Mouse (Mus musculus): ENCODE measurements around the gene Cnppd1. TPM values are rescaled to one million over a fixed set of nuclear protein-coding genes. Genes with fewer than 3 reads are reported as not detected.

The Cnppd1 gene
- polyA plus RNA-seq, 1 experiment: 23.9 TPM

DNA sequence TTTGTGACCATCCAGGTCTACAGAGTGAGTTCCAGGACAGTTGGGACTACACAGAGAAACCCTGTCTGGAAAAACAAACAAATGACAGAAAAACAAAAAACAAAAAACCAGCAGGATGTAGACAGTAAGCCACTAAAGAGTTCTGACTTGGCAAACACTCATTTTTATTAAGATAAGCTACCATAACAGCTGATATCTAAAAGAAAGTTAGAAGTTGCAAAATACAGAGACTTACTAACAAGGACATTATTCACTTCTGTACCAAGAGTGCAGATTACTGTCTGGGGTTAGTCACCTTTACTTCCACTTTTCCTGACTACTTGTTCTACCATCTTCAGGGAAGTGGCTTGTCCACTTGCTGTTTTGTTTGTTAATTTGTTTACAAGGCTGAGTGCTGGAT is 16.5 kb upstream of the Cnppd1 start:
- Histone ChIP-seq H3K36me3 (ENCODE audit: control insufficient read depth, insufficient read depth, low read length, poor library complexity, severe bottlenecking) (no peaks in the 10 kb centered on the region), H3K9ac (ENCODE audit: low read depth, poor library complexity, severe bottlenecking) (no peak overlapping the region), H3K27me3 (ENCODE audit: control insufficient read depth, insufficient read depth, low read length, poor library complexity, severe bottlenecking) (no peaks in the 10 kb centered on the region), H3K9me3 (replicated peaks; ENCODE audit: control insufficient read depth, insufficient read depth, low read length, poor library complexity, severe bottlenecking) (no peaks in the 10 kb centered on the region), H3K4me3 (ENCODE audit: low read depth, low read length) (no peak overlapping the region), H3K4me1 (ENCODE audit: control insufficient read depth, insufficient read depth, low read length) (no peaks in the 10 kb centered on the region), H3K27ac (ENCODE audit: insufficient read depth, low read length) (no peak overlapping the region)
- no peak for TF ChIP-seq CTCF (IDR thresholded peaks at IDR 0.05; ENCODE audit: low read depth, low read length)
- no peak for TF ChIP-seq EP300 (IDR thresholded peaks at IDR 0.05; ENCODE audit: insufficient read depth, low read depth, low read length)
- TF ChIP-seq POLR2A (IDR thresholded peaks at IDR 0.05; ENCODE audit: insufficient read depth, low read length): no peak

GRCm38 (mm10) chr1:75155837-75156236 is 13.3 kb upstream of the Cnppd1 start:
- Histone ChIP-seq H3K36me3 (ENCODE audit: control insufficient read depth, insufficient read depth, low read length, poor library complexity, severe bottlenecking) (no peaks in the 10 kb centered on the region), H3K4me3 (ENCODE audit: low read depth, low read length) (no peak overlapping the region), H3K9me3 (replicated peaks; ENCODE audit: control insufficient read depth, insufficient read depth, low read length, poor library complexity, severe bottlenecking) (no peaks in the 10 kb centered on the region), H3K27me3 (ENCODE audit: control insufficient read depth, insufficient read depth, low read length, poor library complexity, severe bottlenecking) (no peaks in the 10 kb centered on the region), H3K4me1 (ENCODE audit: control insufficient read depth, insufficient read depth, low read length) (no peaks in the 10 kb centered on the region), H3K27ac (ENCODE audit: insufficient read depth, low read length) (no peak overlapping the region), H3K9ac (ENCODE audit: low read depth, poor library complexity, severe bottlenecking) (no peak overlapping the region)
- TF ChIP-seq EP300 (IDR thresholded peaks at IDR 0.05; ENCODE audit: insufficient read depth, low read depth, low read length) (no peak), CTCF (IDR thresholded peaks at IDR 0.05; ENCODE audit: low read depth, low read length) (no peak), POLR2A (IDR thresholded peaks at IDR 0.05; ENCODE audit: insufficient read depth, low read length) (no peak)

DNA sequence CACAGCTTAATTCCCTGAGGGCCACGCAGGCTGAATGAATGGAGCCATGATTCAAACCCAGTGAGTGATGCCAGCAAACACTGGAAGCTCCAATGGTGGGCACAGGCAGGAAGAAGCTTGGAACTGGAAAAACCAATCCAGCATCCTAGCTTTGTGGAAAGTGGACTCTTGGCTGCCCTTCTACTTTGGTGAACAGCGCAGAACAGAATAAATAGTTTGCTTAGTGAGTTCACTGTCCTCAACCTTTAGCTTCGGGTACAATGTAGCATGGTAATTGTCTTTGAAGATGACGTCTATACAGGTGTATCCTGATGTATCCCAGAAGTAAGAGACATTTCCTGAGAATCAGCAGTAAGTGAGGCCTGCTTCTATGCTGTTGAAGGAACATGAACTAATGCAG is 6.2 kb upstream of the Cnppd1 start:
- no peaks in the 10 kb centered on the region for H3K27me3 ChIP-seq (ENCODE audit: control insufficient read depth, insufficient read depth, low read length, poor library complexity, severe bottlenecking)
- no peaks in the 10 kb centered on the region for H3K9me3 ChIP-seq (replicated peaks; ENCODE audit: control insufficient read depth, insufficient read depth, low read length, poor library complexity, severe bottlenecking)
- no peak overlapping the region for H3K4me3 ChIP-seq (ENCODE audit: low read depth, low read length)
- H3K4me1 ChIP-seq (ENCODE audit: control insufficient read depth, insufficient read depth, low read length): no peaks in the 10 kb centered on the region
- H3K27ac ChIP-seq (ENCODE audit: insufficient read depth, low read length): no peak overlapping the region
- no peak overlapping the region for H3K9ac ChIP-seq (ENCODE audit: low read depth, poor library complexity, severe bottlenecking)
- 0 out of 2 replicates have a peak, but pooled peaks cover 4% of the 10 kb centered on the region for H3K36me3 ChIP-seq (ENCODE audit: control insufficient read depth, insufficient read depth, low read length, poor library complexity, severe bottlenecking)
- TF ChIP-seq CTCF (IDR thresholded peaks at IDR 0.05; ENCODE audit: low read depth, low read length) (no peak), POLR2A (IDR thresholded peaks at IDR 0.05; ENCODE audit: insufficient read depth, low read length) (no peak)

- Histone ChIP-seq H3K27ac (ENCODE audit: insufficient read depth, low read length) (no peak overlapping the region), H3K36me3 (ENCODE audit: control insufficient read depth, insufficient read depth, low read length, poor library complexity, severe bottlenecking) (0 out of 2 replicates have a peak, but pooled peaks cover 4% of the 10 kb centered on the region), H3K27me3 (ENCODE audit: control insufficient read depth, insufficient read depth, low read length, poor library complexity, severe bottlenecking) (no peaks in the 10 kb centered on the region), H3K9me3 (replicated peaks; ENCODE audit: control insufficient read depth, insufficient read depth, low read length, poor library complexity, severe bottlenecking) (no peaks in the 10 kb centered on the region), H3K9ac (ENCODE audit: low read depth, poor library complexity, severe bottlenecking) (no peak overlapping the region), H3K4me3 (ENCODE audit: low read depth, low read length) (no peak overlapping the region), H3K4me1 (ENCODE audit: control insufficient read depth, insufficient read depth, low read length) (no peaks in the 10 kb centered on the region)
- no peak for TF ChIP-seq CTCF (IDR thresholded peaks at IDR 0.05; ENCODE audit: low read depth, low read length)
Measured at GRCm38 (mm10) chr1:75147411-75148135, 5.1 kb upstream of the Cnppd1 start.

DNA sequence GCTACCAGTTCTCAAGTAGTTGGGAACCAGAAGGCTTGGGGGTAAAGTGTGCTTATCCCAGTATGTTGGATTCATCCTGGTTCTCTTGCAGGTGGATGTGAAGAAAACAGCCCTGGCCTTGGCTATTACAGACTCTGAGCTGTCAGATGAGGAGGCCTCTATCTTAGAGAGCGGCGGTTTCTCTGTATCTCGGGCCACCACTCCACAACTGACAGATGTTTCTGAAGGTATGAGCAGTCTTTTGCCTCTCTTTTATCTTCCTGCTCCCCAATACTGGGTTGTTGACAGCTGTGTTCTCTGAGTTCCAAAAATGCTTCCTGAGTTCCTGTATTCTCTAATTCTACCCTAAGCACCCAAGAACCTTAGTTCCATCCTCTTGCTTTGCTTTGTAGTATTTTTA is 3.1 kb upstream of the Cnppd1 start:
- Histone ChIP-seq H3K9ac (ENCODE audit: low read depth, poor library complexity, severe bottlenecking) (no peak overlapping the region), H3K36me3 (ENCODE audit: control insufficient read depth, insufficient read depth, low read length, poor library complexity, severe bottlenecking) (0 out of 2 replicates have a peak, but pooled peaks cover 4% of the 10 kb centered on the region), H3K27me3 (ENCODE audit: control insufficient read depth, insufficient read depth, low read length, poor library complexity, severe bottlenecking) (no peaks in the 10 kb centered on the region), H3K9me3 (replicated peaks; ENCODE audit: control insufficient read depth, insufficient read depth, low read length, poor library complexity, severe bottlenecking) (no peaks in the 10 kb centered on the region), H3K27ac (ENCODE audit: insufficient read depth, low read length) (no peak overlapping the region), H3K4me3 (ENCODE audit: low read depth, low read length) (no peak overlapping the region), H3K4me1 (ENCODE audit: control insufficient read depth, insufficient read depth, low read length) (no peaks in the 10 kb centered on the region)
- TF ChIP-seq POLR2A (IDR thresholded peaks at IDR 0.05; ENCODE audit: insufficient read depth, low read length): no peak
- TF ChIP-seq CTCF (IDR thresholded peaks at IDR 0.05; ENCODE audit: low read depth, low read length): no peak
- no peak for TF ChIP-seq EP300 (IDR thresholded peaks at IDR 0.05; ENCODE audit: insufficient read depth, low read depth, low read length)

DNA sequence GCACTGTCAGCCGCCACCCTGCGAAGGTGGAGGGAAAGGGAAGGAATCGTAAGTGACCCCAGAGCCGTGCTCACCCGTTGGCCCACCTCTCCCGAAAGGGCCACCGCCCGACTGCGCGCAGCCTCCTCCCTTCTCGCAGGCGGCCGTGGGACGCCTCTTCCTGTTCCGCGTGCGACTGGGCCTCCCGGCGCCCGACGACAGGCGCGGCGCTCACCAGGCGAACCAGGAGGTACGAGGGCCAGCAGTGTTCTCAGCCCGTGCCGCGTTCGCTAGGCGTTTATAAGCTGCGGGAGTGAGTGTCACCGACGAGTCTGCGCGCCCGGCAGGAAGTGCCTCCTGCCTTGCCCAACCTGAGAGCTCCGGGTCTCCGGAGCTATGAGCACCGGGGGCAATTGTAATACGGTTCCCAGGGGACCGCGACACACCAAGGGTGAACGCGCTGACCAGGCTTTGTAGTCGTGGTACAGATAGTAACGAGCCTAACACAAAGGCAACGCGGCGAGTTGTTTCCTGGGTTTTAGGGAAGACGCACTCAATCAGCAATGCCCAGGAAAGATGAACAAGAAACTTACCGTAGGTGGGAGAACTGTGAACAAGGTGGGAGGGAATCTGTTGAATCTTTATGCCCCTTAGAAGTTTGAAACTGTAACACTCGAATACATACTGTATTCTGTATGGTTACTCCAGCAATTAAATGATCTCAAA is 873 bp downstream of the Cnppd1 start:
- Histone ChIP-seq H3K4me3 (ENCODE audit: low read depth, low read length) (peak overlapping the region; percentile 69), H3K4me1 (ENCODE audit: control insufficient read depth, insufficient read depth, low read length) (no peaks in the 10 kb centered on the region), H3K27me3 (ENCODE audit: control insufficient read depth, insufficient read depth, low read length, poor library complexity, severe bottlenecking) (no peaks in the 10 kb centered on the region), H3K27ac (ENCODE audit: insufficient read depth, low read length) (no peak overlapping the region), H3K36me3 (ENCODE audit: control insufficient read depth, insufficient read depth, low read length, poor library complexity, severe bottlenecking) (0 out of 2 replicates have a peak, but pooled peaks cover 10% of the 10 kb centered on the region), H3K9me3 (replicated peaks; ENCODE audit: control insufficient read depth, insufficient read depth, low read length, poor library complexity, severe bottlenecking) (no peaks in the 10 kb centered on the region), H3K9ac (ENCODE audit: low read depth, poor library complexity, severe bottlenecking) (peak overlapping the region; percentile 60)
- TF ChIP-seq POLR2A (IDR thresholded peaks at IDR 0.05; ENCODE audit: insufficient read depth, low read length) (no peak), EP300 (IDR thresholded peaks at IDR 0.05; ENCODE audit: insufficient read depth, low read depth, low read length) (no peak), CTCF (IDR thresholded peaks at IDR 0.05; ENCODE audit: low read depth, low read length) (no peak)
